Mouse (Mus musculus): ENCODE measurements around the gene Traf3ip2.

The Traf3ip2 gene

GRCm38 (mm10) chr10:39600115-39600514, 12.6 kb upstream of the Traf3ip2 start:
- no peak for DNase-seq (ENCODE audit: low read depth, low spot score)

GRCm38 (mm10) chr10:39601068-39601467, 11.7 kb upstream of the Traf3ip2 start:
- DNase-seq (ENCODE audit: low read depth, low spot score), result no peak

GRCm38 (mm10) chr10:39606434-39606833, 6.3 kb upstream of the Traf3ip2 start:
- DNase-seq (ENCODE audit: low read depth, low spot score), result no peak

- DNase-seq (ENCODE audit: low read depth, low spot score), result no peak
Measured at GRCm38 (mm10) chr10:39611234-39611633, 1.5 kb upstream of the Traf3ip2 start.

- DNase-seq (ENCODE audit: low read depth, low spot score), result no peak
Measured at GRCm38 (mm10) chr10:39612131-39612530, 603 bp upstream of the Traf3ip2 start.

- DNase-seq (ENCODE audit: low read depth, low spot score), result no peak
Measured at GRCm38 (mm10) chr10:39612989-39613831, 476 bp downstream of the Traf3ip2 start.

- DNase-seq (ENCODE audit: low read depth, low spot score), result no peak
Measured at GRCm38 (mm10) chr10:39613973-39614372, 1.2 kb downstream of the Traf3ip2 start.

GRCm38 (mm10) chr10:39614676-39615075, 1.9 kb downstream of the Traf3ip2 start:
- no peak for DNase-seq (ENCODE audit: low read depth, low spot score)

GRCm38 (mm10) chr10:39615531-39616229, 2.9 kb downstream of the Traf3ip2 start:
- DNase-seq (ENCODE audit: low read depth, low spot score), result no peak

GRCm38 (mm10) chr10:39616230-39616590, 3.5 kb downstream of the Traf3ip2 start:
- DNase-seq (ENCODE audit: low read depth, low spot score), result no peak

GRCm38 (mm10) chr10:39616626-39617025, 3.9 kb downstream of the Traf3ip2 start:
- no peak for DNase-seq (ENCODE audit: low read depth, low spot score)

- DNase-seq (ENCODE audit: low read depth, low spot score), result no peak
Measured at GRCm38 (mm10) chr10:39618431-39618830, 5.7 kb downstream of the Traf3ip2 start.

GRCm38 (mm10) chr10:39620626-39621025, 7.9 kb downstream of the Traf3ip2 start:
- DNase-seq (ENCODE audit: low read depth, low spot score), result no peak

GRCm38 (mm10) chr10:39623806-39624205, 11.1 kb downstream of the Traf3ip2 start:
- no peak for DNase-seq (ENCODE audit: low read depth, low spot score)

- DNase-seq (ENCODE audit: low read depth, low spot score), result no peak
Measured at GRCm38 (mm10) chr10:39624837-39625625, 12.3 kb downstream of the Traf3ip2 start.

- no peak for DNase-seq (ENCODE audit: low read depth, low spot score)
Measured at GRCm38 (mm10) chr10:39625626-39626260, 13.0 kb downstream of the Traf3ip2 start.

GRCm38 (mm10) chr10:39626376-39626775, 13.6 kb downstream of the Traf3ip2 start:
- DNase-seq (ENCODE audit: low read depth, low spot score), result no peak

- no peak for DNase-seq (ENCODE audit: low read depth, low spot score)
Measured at GRCm38 (mm10) chr10:39628799-39629517, 16.2 kb downstream of the Traf3ip2 start.

- DNase-seq (ENCODE audit: low read depth, low spot score), result peak; percentile 97
Measured at GRCm38 (mm10) chr10:39629746-39630552, 17.2 kb downstream of the Traf3ip2 start.

- no peak for DNase-seq (ENCODE audit: low read depth, low spot score)
Measured at GRCm38 (mm10) chr10:39630811-39631210, 18.1 kb downstream of the Traf3ip2 start.
